In genomic region chr11:58021618-58022017, GRCm38 (mm10) we compare ENCODE assay signal across 12 mouse cellular contexts. TPM values are rescaled to one million over a fixed set of nuclear protein-coding genes. Genes with fewer than 3 reads are reported as not detected.
DNase-seq lines count a peak whose midpoint lies in the region; ATAC-seq and TF ChIP-seq lines count a peak whose summit lies in the region.
"Had no signal": no experiment of that assay in that cellular context is flagged by ENCODE, and none has a peak within 500 bp of the region (broad histone marks: within the 10 kb centered on the region; RNA-seq: fewer than 3 reads in every experiment).

No protein-coding gene starts in this region.

- H3K4me2 ChIP-seq in hindbrain, embryonic 13.5 days, result no peak overlapping the region
- no peak overlapping the region for H3K4me2 ChIP-seq in hindbrain, embryonic 14.5 days (replicated peaks)
- peak overlapping the region; percentile 28 for H3K4me2 ChIP-seq in liver, embryonic 13.5 days
- no peak overlapping the region for H3K4me2 ChIP-seq in midbrain, embryonic 13.5 days (replicated peaks)

- DNase-seq in hindbrain, embryonic 14.5 days (ENCODE audit: low spot score), result no peak
- peak; percentile 37 for DNase-seq in ZHBTc4 (ENCODE audit: low read depth, low spot score)
- DNase-seq in liver, embryonic 13.5 days, result no peak
- DNase-seq in right cerebral cortex, adult 18-20 months, result no peak
- DNase-seq in frontal cortex, postnatal 10 days (ENCODE audit: low spot score in 2 of 2), result no peak
- DNase-seq: kidney, postnatal 14 days; spleen, adult 18-20 months; thymus, postnatal 36 days had no signal

- H3K36me3 ChIP-seq in hindbrain, embryonic 13.5 days, result no peaks in the 10 kb centered on the region
- no peaks in the 10 kb centered on the region for H3K36me3 ChIP-seq in hindbrain, embryonic 14.5 days (replicated peaks; ENCODE audit: control insufficient read depth, insufficient read depth)
- peaks cover 39% of the 10 kb centered on the region for H3K36me3 ChIP-seq in E14TG2a.4 (ENCODE audit: insufficient read depth, low read length)
- H3K36me3 ChIP-seq in liver, embryonic 13.5 days, result no peaks in the 10 kb centered on the region
- no peaks in the 10 kb centered on the region for H3K36me3 ChIP-seq in midbrain, embryonic 13.5 days

- H3K4me1 ChIP-seq in hindbrain, embryonic 13.5 days (replicated peaks), result peaks cover 33% of the 10 kb centered on the region
- H3K4me1 ChIP-seq in hindbrain, embryonic 14.5 days (replicated peaks; ENCODE audit: control insufficient read depth, insufficient read depth, low read length), result peaks cover 12% of the 10 kb centered on the region
- peaks cover 95% of the 10 kb centered on the region for H3K4me1 ChIP-seq in E14TG2a.4 (replicated peaks; ENCODE audit: low read depth, low read length)
- peaks cover 94% of the 10 kb centered on the region for H3K4me1 ChIP-seq in liver, embryonic 13.5 days (replicated peaks)
- H3K4me1 ChIP-seq in midbrain, embryonic 13.5 days (replicated peaks), result peaks cover 14% of the 10 kb centered on the region

- H3K4me3 ChIP-seq in hindbrain, embryonic 13.5 days, result no peak overlapping the region
- H3K4me3 ChIP-seq in hindbrain, embryonic 14.5 days (replicated peaks; ENCODE audit: low read length), result no peak overlapping the region
- H3K4me3 ChIP-seq in E14TG2a.4 (replicated peaks; ENCODE audit: low read length), result 0 out of 2 replicates have a peak overlapping the region, but pooled peaks have one; percentile 17
- H3K4me3 ChIP-seq in liver, embryonic 13.5 days (replicated peaks), result no peak overlapping the region
- H3K4me3 ChIP-seq in midbrain, embryonic 13.5 days (replicated peaks), result no peak overlapping the region
- H3K4me3 ChIP-seq: left cerebral cortex, adult 2 months had no signal

- H3K27me3 ChIP-seq in hindbrain, embryonic 13.5 days, result no peaks in the 10 kb centered on the region
- H3K27me3 ChIP-seq in hindbrain, embryonic 14.5 days (ENCODE audit: control insufficient read depth, insufficient read depth, low read length), result no peaks in the 10 kb centered on the region
- no peaks in the 10 kb centered on the region for H3K27me3 ChIP-seq in E14TG2a.4 (ENCODE audit: insufficient read depth, low read length)
- no peaks in the 10 kb centered on the region for H3K27me3 ChIP-seq in liver, embryonic 13.5 days
- no peaks in the 10 kb centered on the region for H3K27me3 ChIP-seq in midbrain, embryonic 13.5 days

- WGBS in hindbrain, embryonic 13.5 days, result 50% methylated on average over 2 of the region's 2 CpGs
- 54% methylated on average over 2 of the region's 2 CpGs for WGBS in hindbrain, embryonic 14.5 days
- WGBS in liver, embryonic 13.5 days (ENCODE audit: insufficient replicate concordance), result 55% methylated on average over 2 of the region's 2 CpGs
- 72% methylated on average over 2 of the region's 2 CpGs for WGBS in midbrain, embryonic 13.5 days

- no peak for ATAC-seq in hindbrain, embryonic 13.5 days (ENCODE audit: low FRiP score)
- ATAC-seq in hindbrain, embryonic 14.5 days (ENCODE audit: low FRiP score), result no peak
- ATAC-seq in liver, embryonic 13.5 days (ENCODE audit: low read depth), result peak; percentile 50
- no peak for ATAC-seq in midbrain, embryonic 13.5 days

- TF ChIP-seq CTCF in E14TG2a.4 (conservative IDR thresholded peaks at IDR 0.05; ENCODE audit: low read length), result no peak

- no peaks in the 10 kb centered on the region for H3K9me3 ChIP-seq in hindbrain, embryonic 13.5 days
- H3K9me3 ChIP-seq in hindbrain, embryonic 14.5 days (ENCODE audit: control insufficient read depth, low read length), result no peaks in the 10 kb centered on the region
- H3K9me3 ChIP-seq in E14TG2a.4 (ENCODE audit: low read length), result no peaks in the 10 kb centered on the region
- no peaks in the 10 kb centered on the region for H3K9me3 ChIP-seq in liver, embryonic 13.5 days (replicated peaks)
- no peaks in the 10 kb centered on the region for H3K9me3 ChIP-seq in midbrain, embryonic 13.5 days

- 0 out of 2 replicates have a peak overlapping the region, but pooled peaks have one; percentile 44 for H3K27ac ChIP-seq in hindbrain, embryonic 13.5 days
- no peak overlapping the region for H3K27ac ChIP-seq in hindbrain, embryonic 14.5 days
- H3K27ac ChIP-seq in liver, embryonic 13.5 days, result peak overlapping the region; percentile 54
- no peak overlapping the region for H3K27ac ChIP-seq in midbrain, embryonic 13.5 days
- H3K27ac ChIP-seq: left cerebral cortex, adult 2 months had no signal

- H3K9ac ChIP-seq in hindbrain, embryonic 13.5 days, result no peak overlapping the region
- H3K9ac ChIP-seq in hindbrain, embryonic 14.5 days, result no peak overlapping the region
- no peak overlapping the region for H3K9ac ChIP-seq in liver, embryonic 13.5 days
- H3K9ac ChIP-seq in midbrain, embryonic 13.5 days (replicated peaks), result no peak overlapping the region

RNA-seq across cellular contexts. Expression of gene Larp1, which starts 12.8 kb away (rescaled TPM):
- polyA plus RNA-seq in hindbrain, embryonic 13.5 days (2015; fragmentation: Nextera tagmentation; extraction: Ambion mirVana), result 16.4 and 17.4 TPM in 2 replicates
- polyA plus RNA-seq in hindbrain, embryonic 14.5 days (2014; fragmentation: Nextera tagmentation; extraction: Ambion mirVana), result 19.6 and 21.3 TPM in 2 replicates
- polyA plus RNA-seq in liver, embryonic 13.5 days (2015; fragmentation: Nextera tagmentation; extraction: Ambion mirVana), result 19.9 and 21.6 TPM in 2 replicates
- polyA plus RNA-seq in midbrain, embryonic 13.5 days (2015; fragmentation: Nextera tagmentation; extraction: Ambion mirVana), result 15.8 TPM in 2 replicates

Comparison
In these comparisons a context has a peak if more than half of its experiments do, and no peak if none do; other contexts are left out.
1. H3K27ac ChIP-seq: peak in hindbrain, embryonic 13.5 days (single experiment) and liver, embryonic 13.5 days (single experiment); none in hindbrain, embryonic 14.5 days (single experiment) and midbrain, embryonic 13.5 days (single experiment).